Mouse (Mus musculus) heart, postnatal 0 days (tissue): ENCODE results near the gene Knop1. TPM values are rescaled to one million over a fixed set of nuclear protein-coding genes. Genes with fewer than 3 reads are reported as not detected.

ENCODE experiments used
- ATAC-seq: fragments of 200-750 bp; cut with Nextera tagmentation; 2 replicates; pipeline ENCODE4 v1.8.0; 2017; ENCODE audit warnings: low read depth, moderate number of reproducible peaks, moderate library complexity; ENCODE audit not compliant: insufficient read depth
- DNase-seq: peaks from one replicate; pipeline ENCODE4 v3.0.0-alpha.2; 2016; ENCODE audit warnings: low spot score
- H3K27ac ChIP-seq: fragments of 300-500 bp; sonication (generic); 2 replicates; pipeline ENCODE4 v1.5.1; 2014; ENCODE audit warnings: low read depth, mild to moderate bottlenecking
- H3K27me3 ChIP-seq: fragments of 300-500 bp; sonication (generic); 2 replicates; pipeline ENCODE4 v1.6.1; 2014; ENCODE audit warnings: low read length, mixed read lengths; ENCODE audit not compliant: control insufficient read depth, insufficient read depth
- H3K36me3 ChIP-seq: fragments of 300-500 bp; sonication (generic); replicated peaks from 2 replicates; pipeline ENCODE4 v1.6.1; 2014; ENCODE audit warnings: low read length, mixed read lengths; ENCODE audit not compliant: control insufficient read depth, insufficient read depth
- H3K4me1 ChIP-seq: fragments of 300-500 bp; sonication (generic); 2 replicates; pipeline ENCODE4 v1.6.1; 2014; ENCODE audit warnings: antibody characterized with exemption; ENCODE audit not compliant: control insufficient read depth, insufficient read depth
- H3K4me2 ChIP-seq: fragments of 300-500 bp; sonication (generic); 2 replicates; pipeline ENCODE4 v1.6.1; 2014; ENCODE audit warnings: low read depth, mild to moderate bottlenecking, low read length, moderate library complexity
- H3K4me3 ChIP-seq: fragments of 300-500 bp; sonication (generic); 2 replicates; pipeline ENCODE4 v1.5.1; 2014; ENCODE audit warnings: low read depth, low read length
- H3K9ac ChIP-seq: fragments of 300-500 bp; sonication (generic); replicated peaks from 2 replicates; pipeline ENCODE4 v1.6.1; 2014; ENCODE audit warnings: low read depth, low read length, mixed read lengths
- H3K9me3 ChIP-seq: fragments of 300-500 bp; sonication (generic); replicated peaks from 2 replicates; pipeline ENCODE4 v1.6.1; 2016; ENCODE audit warnings: low read length; ENCODE audit not compliant: control insufficient read depth
- CTCF ChIP-seq: IDR thresholded peaks from 2 replicates; pipeline ENCODE4 v1.5.1; 2016; ENCODE audit warnings: antibody characterized with exemption, control low read depth, low read depth
- EP300 ChIP-seq: IDR thresholded peaks from 2 replicates; pipeline ENCODE4 v1.6.1; 2016; ENCODE audit warnings: antibody characterized with exemption, low read depth
- WGBS: fragments of 180-500 bp; shearing (Covaris S2); extraction: QIAGEN DNeasy Blood & Tissue Kit; methylation state at CpG from one replicate; pipeline ENCODE4 v1.1.7; 2014; 5-methylcytosine and 5-hydroxymethylcytosine counted together
- polyA plus RNA-seq: library from polyadenylated mRNA; unstranded; fragments of >200 nt; fragmentation: Nextera tagmentation; extraction: Ambion mirVana; gene quantifications from 2 replicates; pipeline ENCODE4 v1.2.1, GENCODE M21; 2015
- total RNA-seq: library from RNA; depleted of rRNA; stranded (reverse); fragments of >200 nt; gene quantifications from 2 replicates; pipeline ENCODE4 v1.2.3, GENCODE M21; 2014; ENCODE audit warnings: low replicate concordance

Knop1 gene
- total and polyA plus RNA-seq, 2 experiments from 2014 or later = 11.9 to 40.3 TPM

DNA sequence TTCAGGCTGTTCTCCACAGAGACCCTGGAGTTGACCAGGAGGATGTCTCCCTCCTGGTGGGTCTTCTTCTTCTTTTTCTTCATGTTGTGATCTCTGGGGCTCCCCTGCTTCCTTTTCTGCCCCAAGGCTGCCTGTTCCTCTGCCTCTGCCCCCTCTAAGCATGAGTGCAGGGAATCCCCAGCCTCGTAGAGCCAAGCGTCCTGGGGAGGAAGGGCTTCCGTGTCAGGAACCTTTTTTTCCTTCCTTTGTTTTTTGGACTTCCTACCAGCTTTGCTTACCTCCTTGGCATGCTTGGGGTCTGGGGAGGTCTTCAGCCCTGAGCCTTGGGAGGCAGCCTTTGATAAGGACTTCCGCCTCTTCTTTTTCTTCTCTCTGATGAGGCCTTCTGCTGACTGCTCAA is 3.4 kb downstream of the Knop1 start:
- no peak overlapping the region for H3K4me2 ChIP-seq
- H3K4me1 ChIP-seq = peaks cover 36% of the 10 kb centered on the region
- WGBS = 64% methylated on average over 4 of the region's 4 CpGs
- H3K27me3 ChIP-seq = no peaks in the 10 kb centered on the region
- DNase-seq = no peak
- H3K36me3 ChIP-seq = peaks cover 34% of the 10 kb centered on the region
- ATAC-seq = no peak
- peak overlapping the region; percentile 67 for H3K27ac ChIP-seq
- no peaks in the 10 kb centered on the region for H3K9me3 ChIP-seq
- TF ChIP-seq EP300 (no peak), CTCF (no peak)
- no peak overlapping the region for H3K4me3 ChIP-seq
- H3K9ac ChIP-seq = no peak overlapping the region

DNA sequence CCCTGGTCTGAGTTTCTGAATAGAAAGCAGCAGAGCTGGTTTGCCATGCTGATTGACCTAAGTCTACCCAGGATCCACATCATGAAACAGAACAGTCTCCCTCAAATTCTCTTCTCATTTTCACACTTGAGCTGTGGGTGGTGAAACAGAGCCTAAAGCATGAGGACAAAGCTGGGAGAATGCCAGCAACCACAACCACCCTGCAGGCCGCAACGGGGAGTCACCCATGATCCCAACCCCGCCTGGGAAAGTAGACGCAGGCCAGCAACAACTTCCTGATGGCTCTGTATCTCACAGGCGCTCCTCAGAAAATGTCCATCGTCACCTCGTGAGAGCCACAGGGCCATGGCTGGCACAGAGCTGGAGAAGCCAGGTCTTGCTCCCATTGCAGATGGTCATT is 4.5 kb downstream of the Knop1 start:
- ATAC-seq (no peak), DNase-seq (no peak)
- WGBS = 38% methylated on average over 7 of the region's 7 CpGs
- H3K4me1 ChIP-seq = peaks cover 36% of the 10 kb centered on the region
- 0 out of 2 replicates have a peak overlapping the region, but pooled peaks have one; percentile 10 for H3K9ac ChIP-seq
- H3K27ac ChIP-seq = peak overlapping the region; percentile 4
- no peak for TF ChIP-seq CTCF
- no peak for TF ChIP-seq EP300
- H3K4me2 ChIP-seq = no peak overlapping the region
- H3K36me3 ChIP-seq = peaks cover 43% of the 10 kb centered on the region
- H3K4me3 ChIP-seq = no peak overlapping the region
- H3K27me3 ChIP-seq = no peaks in the 10 kb centered on the region
- no peaks in the 10 kb centered on the region for H3K9me3 ChIP-seq

DNA sequence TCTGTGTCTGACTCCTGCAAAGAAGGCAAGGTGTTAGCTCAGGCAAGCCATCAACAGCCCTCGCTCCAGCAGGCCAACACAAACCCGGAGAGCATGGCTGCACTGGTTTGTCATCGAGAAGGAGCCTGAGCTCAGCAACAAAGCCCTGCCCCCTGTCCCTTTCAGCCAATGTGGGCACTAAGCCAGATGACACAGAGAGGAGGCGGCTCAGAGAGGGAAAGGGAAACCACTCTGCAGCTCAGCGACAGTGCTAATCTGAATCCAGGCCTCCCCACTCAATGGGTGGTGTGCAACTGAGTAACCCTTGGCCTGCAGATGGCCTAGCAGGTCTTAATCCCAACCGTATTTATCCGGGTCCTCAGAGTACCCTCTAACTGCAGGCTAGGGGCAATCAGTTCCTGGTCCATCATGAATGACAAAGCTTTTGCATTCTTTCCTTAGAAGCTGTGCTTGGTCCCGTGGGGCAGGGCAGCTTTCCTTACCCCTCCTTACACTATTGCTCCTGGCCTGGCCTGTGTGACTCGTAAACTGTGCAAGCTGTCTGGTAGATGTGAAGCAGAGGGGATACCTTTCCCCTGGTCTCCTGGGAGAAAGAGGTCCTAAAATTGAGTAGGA is 5.3 kb downstream of the Knop1 start:
- DNase-seq (peak; percentile 23), ATAC-seq (no peak)
- H3K27ac ChIP-seq = peak overlapping the region; percentile 4; the same call in 1 of the 2 replicates
- H3K4me3 ChIP-seq = no peak overlapping the region
- H3K27me3 ChIP-seq = no peaks in the 10 kb centered on the region
- H3K9me3 ChIP-seq = no peaks in the 10 kb centered on the region
- H3K4me1 ChIP-seq = peaks cover 31% of the 10 kb centered on the region
- H3K4me2 ChIP-seq = no peak overlapping the region; the same call in 1 of the 2 replicates
- TF ChIP-seq CTCF = no peak
- no peak for TF ChIP-seq EP300
- WGBS = 37% methylated on average over 9 of the region's 9 CpGs
- H3K9ac ChIP-seq = no peak overlapping the region
- H3K36me3 ChIP-seq = peaks cover 51% of the 10 kb centered on the region

DNA sequence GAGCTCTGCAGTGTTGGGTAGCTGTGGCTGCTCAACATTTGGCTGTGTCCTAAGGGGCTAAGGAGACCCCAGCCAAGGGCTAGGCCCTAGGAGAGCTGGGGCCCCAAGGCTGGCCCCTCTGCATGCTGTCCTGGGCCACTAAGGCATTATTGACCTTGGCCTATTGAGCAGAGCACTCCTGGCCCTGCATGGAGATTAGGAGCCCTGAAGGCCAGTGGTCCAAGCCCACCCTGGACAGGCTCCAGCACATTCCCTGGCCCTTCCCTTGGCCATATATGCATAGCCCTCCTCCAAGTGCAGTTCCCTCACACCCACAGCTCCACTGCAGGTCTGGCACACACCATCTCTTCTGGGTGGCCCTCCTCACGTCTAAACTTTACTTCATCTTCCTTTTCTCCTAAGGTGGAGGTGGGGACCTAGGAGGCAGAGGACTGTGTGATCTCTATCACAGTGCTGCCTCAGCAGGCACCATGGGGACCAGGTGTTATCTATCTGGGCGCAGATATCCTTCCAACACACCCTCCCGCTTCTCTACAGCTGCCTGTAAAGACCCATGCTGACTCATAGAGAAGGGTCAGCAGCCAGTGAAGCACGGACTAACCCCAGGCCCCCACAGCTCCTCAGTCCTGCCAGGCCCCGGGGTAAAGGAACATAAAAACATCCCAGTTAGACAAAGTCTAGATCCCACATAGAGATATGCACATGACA is 6.4 kb downstream of the Knop1 start:
- 61% methylated on average over 5 of the region's 5 CpGs for WGBS
- no peak overlapping the region for H3K4me2 ChIP-seq

DNA sequence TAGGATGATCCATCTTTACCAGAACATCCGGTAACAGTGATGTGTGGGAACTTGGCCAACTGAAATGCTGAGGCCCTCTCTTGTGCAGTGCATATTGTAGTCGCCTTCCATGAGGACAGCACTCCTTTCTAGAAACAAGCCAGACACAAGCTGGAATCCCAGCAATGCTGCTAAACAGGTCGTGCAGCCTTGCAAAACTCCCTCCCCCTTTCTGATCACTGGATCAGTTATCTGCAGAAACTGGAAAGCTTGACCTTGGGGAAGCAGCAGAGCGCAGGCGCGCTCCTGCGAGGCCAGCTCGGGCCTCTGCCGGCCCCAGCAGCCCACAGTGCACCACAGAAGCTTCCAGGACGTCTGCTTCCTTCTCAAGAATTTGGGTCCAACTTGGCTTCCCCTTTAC is 7.3 kb downstream of the Knop1 start:
- H3K27me3 ChIP-seq = no peaks in the 10 kb centered on the region
- no peak overlapping the region for H3K4me2 ChIP-seq
- ATAC-seq (peak; percentile 81), DNase-seq (peak; percentile 39)
- no peaks in the 10 kb centered on the region for H3K9me3 ChIP-seq
- TF ChIP-seq CTCF (no peak), EP300 (0 out of 2 replicates have a peak, but pooled peaks have one; percentile 46)
- H3K27ac ChIP-seq = peak overlapping the region; percentile 85
- H3K9ac ChIP-seq = 0 out of 2 replicates have a peak overlapping the region, but pooled peaks have one; percentile 8
- peaks cover 71% of the 10 kb centered on the region for H3K36me3 ChIP-seq
- H3K4me3 ChIP-seq = no peak overlapping the region
- peaks cover 25% of the 10 kb centered on the region for H3K4me1 ChIP-seq
- 21% methylated on average over 10 of the region's 10 CpGs for WGBS

More for the DNA sequence above, 6.4 kb downstream of the Knop1 start:
- no peaks in the 10 kb centered on the region for H3K27me3 ChIP-seq
- peaks cover 27% of the 10 kb centered on the region for H3K4me1 ChIP-seq
- no peaks in the 10 kb centered on the region for H3K9me3 ChIP-seq
- H3K4me3 ChIP-seq = no peak overlapping the region
- H3K36me3 ChIP-seq = peaks cover 62% of the 10 kb centered on the region
- ATAC-seq = 0 out of 2 replicates have a peak, but pooled peaks have one; percentile 18
- TF ChIP-seq CTCF (no peak), EP300 (no peak)
- H3K9ac ChIP-seq = 0 out of 2 replicates have a peak overlapping the region, but pooled peaks have one; percentile 8
- DNase-seq = no peak
- H3K27ac ChIP-seq = peak overlapping the region; percentile 85
